Mouse (Mus musculus) cerebellum, adult 9-10 months (tissue): ENCODE measurements around the gene Sh2d6.
"Not testable (repeated sequence)": the region's sequence is repeated elsewhere in the genome, so short reads cannot be mapped to it uniquely, and the experiment has no call there.

Source experiments
- DNase-seq: peaks from one replicate; pipeline ENCODE4 v3.0.0; 2022

Sh2d6 gene

DNA sequence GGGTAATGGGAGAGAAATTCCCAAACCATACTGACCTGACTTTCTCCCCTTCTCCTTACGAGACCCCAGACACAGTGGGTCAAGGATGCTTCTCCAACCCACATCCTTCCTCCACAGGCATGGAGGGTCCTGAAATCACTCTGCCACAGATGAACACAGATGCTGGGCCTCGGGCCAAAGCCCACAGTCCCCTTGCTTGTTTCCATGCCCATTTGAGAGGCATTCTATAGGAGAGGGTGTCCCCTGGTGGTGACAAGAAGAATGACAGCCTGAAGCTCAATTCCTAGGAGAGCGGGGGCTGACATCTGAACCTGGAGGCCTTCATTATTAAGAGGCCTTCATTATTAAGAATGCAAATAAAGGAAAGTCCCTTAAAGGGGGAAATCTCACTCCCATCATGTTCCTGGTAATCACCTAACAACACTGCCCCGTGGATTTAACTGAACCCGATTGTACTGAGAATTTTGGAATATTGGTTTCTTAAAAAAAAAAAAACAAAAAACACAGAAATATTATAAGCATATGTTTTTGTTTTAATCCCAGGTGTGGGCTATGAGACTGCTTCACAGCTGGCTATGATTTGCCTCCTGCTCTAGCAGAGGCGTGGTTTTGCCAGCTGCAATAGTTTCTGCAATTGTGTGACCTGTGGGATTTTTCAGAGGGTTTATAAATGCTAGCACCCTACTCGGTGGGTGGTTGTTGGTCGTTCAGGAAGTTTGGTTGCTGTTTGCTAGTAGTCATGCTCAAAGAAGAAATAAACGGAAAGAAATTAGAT lies 12.7 kb upstream of the Sh2d6 start:
- peak; percentile 80 for DNase-seq

DNA sequence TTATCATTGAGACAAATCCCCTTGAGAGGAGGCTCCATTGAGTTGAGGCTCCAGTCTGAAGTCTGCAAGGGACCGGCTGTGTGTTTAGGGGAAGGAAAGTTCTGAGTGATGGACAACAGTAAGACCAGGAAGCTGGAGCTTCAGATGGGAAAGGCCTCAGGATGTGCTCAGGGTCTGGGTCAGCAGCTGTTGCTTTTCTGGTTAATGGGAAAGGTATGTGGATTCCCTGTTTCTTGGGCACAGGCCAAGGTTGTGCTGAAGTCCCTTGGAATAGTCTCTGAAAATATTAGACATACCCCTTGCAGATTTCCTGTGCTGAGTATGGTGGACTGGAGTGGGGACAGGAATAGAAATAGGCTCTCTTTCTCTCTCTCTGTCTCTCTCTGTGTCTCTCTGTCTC lies 12.0 kb upstream of the Sh2d6 start:
- not testable (repeated sequence) for DNase-seq

DNA sequence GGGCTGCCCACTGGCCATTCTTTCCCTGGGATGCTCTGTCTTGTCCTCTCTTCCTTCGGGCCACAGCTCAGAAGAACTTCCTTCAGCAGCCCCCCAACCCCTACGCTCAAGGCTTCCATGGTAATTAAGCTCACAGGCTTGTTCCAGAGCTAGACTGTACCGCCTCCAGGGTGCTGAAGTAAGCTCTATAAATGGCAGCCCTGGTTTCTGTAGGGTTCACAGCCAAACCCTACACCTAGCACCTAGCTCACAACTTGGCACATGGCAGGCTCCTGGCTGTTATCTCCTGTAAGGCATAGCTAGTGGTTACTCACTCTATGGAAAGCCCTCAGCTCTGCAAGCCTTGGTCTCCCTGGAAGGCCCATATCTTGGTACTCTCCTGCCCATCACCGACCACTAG lies 11.1 kb upstream of the Sh2d6 start:
- no peak for DNase-seq

DNA sequence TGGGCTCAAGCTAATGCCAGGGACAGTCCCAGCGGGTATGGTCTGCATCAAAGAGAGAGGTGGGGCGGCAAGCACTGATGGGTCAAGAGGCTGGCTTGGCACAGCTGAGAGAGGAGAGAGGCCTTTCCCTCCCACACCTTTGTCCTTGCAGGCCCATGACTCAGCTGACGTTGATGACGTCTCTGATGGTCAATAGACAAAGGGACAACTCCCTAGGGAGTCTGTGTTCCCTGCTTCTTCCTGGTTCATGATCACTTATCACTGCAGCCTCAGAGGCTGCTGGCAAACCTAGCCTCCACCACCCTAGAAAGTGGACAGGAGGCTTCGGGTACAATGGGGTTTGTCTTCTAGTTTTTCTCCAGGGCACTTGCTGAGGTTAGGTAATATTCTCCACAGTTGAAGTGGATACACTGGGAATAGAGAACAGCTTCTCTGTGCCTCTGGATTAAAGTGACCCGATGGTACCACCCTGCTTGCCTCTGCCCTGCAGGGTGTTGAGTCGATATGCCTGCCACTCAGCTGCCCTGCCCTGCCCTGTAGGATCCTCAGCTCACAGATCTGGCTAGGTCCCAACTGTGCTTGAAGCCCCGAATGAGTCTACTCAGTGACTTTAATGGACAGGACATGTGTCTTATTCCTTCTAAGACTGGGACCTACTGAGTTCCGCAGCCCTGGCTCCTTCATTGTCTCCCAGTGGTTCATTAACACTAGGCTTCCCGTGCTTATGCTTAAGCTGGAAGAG lies 7.1 kb upstream of the Sh2d6 start:
- no peak for DNase-seq

DNA sequence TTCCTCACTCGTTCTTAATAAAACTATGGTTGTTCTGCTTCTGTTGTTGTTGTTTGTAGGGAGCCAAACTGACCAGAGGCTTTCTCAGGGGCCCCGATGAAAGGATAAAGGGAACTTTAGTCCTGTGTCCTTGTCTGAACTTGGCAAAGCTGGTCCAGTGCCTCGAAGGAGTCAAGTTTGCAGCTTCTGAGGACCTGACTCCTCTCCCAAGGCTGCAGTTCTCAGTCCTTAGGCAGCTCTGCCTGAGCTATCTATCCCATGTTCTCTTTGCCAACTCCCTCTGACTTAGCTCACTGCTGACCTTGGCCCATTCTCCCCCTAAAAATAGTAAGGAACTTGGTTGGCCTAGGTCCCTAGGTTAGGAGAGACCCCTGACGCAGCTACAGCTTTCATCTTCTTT lies 5.6 kb upstream of the Sh2d6 start:
- no peak for DNase-seq

DNA sequence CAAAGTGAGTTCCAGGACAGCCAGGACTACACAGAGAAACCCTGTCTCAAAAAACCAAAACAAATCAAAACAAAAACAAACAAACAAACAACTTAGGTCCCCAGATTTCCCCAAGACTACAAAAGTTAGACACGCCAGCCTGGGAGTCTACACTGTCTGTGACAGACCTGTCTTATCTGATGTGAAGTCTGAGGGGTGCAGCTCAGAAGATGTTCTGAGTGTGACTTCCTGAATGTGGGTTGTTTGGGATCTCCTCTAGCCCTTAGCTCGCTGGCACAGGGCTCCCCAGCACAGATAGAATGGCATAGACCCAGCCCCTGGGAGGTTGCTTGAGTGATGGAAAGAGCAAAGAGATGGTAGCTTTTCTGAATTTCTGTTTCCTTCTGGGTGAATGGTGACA lies 2.7 kb upstream of the Sh2d6 start:
- no peak for DNase-seq

DNA sequence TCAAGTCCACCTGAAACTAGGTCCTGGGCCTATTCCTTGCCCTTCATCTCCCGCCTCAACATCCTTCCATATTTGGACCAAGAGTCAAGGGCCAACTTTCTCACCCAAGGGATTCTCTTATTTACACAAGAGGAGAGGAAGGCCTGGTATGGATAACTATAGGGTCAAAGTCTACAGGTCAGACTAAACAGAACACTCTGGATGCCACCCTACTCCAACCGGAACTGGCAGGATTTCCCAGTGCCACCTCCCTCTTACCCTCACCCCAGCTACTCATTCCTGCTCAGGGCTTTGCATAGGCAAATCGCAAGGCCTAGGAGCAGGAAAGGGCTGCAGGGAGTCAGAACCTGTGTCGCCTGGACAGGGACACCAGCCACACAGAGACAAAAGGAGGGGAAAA lies 1.7 kb upstream of the Sh2d6 start:
- DNase-seq, result no peak

DNA sequence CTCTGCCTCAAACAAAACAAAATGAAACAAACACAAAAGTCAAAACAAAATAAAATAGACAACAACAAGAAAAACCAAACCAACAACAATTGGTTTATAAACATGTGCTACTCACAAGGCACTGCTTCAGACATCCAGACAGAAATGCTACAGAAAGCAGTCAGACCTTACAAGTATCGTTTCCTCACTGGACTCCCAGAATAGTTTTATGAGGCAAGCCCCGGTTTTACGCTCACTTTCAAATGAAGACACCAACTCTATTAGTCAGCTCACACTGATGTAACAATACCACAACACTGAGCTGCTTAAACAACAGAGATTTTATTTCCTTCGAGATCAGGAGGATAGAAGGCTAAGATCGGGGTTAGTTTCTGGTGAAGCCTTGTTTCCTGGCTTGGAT lies 781 bp upstream of the Sh2d6 start:
- DNase-seq, result no peak

DNA sequence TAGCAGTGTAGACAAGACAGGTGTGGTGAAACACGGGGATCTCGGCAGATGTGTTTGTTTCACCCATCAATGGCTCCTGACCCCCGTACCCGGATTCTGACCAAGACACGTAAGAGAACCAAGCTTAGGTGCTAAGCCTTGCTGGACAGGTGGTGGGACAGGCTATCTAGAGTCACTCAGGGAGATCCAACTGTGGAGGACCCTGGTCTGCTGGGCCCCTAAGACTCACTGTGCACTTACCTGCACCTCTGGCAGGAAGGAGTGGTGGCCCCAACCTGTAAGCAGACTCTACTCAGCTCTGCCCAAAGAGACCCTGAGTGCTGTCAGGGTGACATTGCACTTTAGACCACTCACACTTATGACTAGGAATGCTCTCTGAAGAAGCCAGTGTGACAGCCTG lies 603 bp downstream of the Sh2d6 start:
- no peak for DNase-seq

DNA sequence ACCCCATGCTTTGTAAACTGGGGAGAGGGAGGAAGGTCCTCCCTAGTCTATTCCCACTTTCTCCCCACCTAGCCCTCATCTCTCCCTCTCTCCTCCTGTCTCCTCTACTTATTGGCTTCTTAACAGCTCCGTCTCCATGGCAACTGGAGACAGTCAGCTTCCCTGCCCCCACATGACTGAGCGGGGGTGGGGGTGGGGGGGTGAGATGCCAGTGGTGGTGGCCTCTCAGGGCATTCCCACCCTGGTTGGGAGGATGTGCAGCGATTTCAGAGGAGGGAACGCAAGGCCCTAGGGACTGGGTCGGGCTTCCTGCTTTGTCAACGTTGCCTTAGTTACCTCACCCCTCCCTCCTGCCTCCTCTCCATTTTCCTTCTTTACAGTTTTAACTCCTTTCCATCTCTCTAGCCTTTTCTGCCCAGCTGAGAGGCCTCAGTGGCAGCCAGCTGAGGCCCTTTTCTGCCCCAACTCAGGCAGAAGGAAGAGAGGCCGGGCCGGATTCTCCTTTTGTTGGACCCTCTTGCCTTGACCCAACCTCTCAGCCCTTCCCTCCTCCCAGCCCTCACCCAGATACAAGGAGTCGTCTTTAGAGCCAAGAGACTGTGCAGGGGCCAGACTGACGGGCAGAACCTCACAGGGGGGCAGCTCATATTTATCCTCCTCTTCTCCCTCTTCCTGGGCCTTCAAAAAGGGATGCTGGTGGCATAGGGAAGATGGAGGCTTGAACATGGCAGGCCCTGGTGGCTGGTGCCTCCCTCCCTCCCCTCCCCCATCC lies 1.4 kb downstream of the Sh2d6 start:
- no peak for DNase-seq

DNA sequence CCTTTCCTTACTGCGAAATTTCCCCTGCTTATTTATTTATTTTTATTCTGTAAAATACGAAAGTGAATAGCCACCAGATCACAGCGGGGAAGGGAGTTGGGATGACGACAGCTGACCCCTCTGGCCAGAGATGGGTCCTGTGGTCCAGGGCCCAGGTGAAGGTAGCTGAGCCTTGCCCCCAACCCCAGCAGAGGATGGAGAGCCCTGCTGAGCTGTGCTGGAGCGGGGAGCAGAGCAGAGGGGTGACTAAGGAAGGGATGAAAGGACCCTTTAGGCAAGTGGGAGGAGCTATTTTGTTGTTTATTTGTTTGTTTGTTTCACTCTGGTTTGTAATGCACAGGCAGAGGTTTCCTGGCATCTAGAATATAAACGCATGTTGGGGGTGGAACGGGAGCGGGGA lies 2.2 kb downstream of the Sh2d6 start:
- DNase-seq, result no peak

DNA sequence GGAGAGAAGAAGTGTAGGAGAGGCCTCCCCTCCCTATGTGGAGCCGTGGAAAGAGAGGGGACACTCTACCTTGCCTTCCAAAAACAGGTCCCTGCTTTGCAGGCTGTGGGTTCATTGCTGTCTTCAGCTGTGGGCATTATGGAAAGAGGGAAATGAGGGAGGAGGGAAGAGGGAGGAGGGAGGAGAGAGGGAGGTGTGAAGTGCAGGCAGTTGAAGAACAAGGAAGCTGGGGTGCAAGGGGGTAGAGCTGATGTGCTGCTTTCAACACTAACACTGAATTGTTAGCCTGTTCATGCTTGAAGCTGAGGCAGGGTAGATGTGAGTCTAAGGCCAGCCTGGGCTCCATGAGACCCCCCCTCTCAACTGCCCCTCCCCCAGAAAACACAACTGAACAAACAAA lies 2.7 kb downstream of the Sh2d6 start:
- DNase-seq, result no peak

DNA sequence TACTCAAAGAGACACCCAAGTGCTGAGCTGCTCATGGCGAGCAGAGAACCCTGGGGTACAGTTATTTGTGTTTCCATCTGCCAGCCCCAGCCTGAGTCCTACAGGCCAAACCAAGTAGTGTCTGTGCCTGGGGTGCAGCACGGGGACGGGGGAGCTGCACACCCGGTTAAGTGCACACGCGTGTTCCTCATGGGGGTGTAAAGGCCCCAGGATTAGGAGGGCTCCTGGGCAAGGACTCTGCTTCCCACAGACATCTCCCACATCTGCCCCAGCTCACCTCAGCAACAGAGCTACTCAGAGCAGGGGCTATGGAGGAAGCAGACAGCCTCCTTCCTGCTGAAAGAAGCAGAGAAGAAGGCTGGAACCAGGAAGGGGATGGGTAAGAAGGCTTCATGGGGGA lies 5.9 kb downstream of the Sh2d6 start:
- no peak for DNase-seq

DNA sequence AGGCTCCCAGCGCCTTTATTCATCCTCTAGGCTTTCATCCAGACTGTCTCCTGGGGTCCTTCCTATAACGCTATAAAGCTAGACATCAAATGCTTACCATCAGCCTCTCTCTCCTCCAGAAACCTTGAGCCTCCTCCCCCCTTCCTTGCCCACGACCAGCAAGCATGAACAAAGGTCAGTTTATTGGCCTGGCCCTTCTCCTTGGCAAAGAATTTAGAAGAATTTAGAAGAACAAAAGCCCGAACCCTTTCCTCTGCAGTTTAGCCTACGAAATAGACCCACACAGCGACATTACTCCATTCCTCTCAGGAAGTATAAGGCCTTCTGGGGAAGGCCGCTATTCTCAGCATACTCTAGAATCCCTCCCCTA lies 8.5 kb downstream of the Sh2d6 start:
- no peak for DNase-seq

DNA sequence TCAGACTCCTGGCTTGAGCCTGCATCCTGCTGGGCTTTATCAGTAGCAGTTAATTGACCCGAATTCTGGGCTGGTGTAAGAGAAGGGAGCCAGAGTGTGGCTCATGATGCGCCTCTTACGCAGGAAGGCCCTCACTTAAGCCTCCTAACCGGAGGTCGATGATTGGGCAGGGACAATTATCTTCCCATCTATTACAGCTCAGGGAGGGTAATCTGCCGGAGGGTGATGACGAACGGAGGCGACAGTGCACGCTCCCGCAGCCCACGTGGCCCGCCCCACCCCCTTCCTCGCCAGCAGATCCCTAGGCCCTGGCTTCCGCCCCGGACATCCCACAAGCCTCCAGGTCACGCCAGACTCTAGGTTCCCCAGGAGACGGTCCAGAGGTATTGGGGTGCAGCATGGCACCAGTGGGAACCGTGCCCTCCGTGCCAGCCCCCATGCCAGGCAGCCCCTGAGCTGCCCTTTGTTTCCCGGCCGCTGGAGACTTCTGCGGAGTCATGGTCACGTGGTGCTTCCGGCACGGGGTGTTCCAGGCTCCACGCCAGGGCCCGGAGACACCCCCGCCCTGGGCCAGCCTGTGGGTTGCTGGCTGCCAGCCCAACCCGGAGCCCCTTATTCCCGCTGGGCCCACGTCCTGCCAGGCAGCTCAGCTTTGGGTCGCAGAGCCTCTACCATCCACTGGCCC lies 9.0 kb downstream of the Sh2d6 start:
- peak; percentile 85 for DNase-seq

DNA sequence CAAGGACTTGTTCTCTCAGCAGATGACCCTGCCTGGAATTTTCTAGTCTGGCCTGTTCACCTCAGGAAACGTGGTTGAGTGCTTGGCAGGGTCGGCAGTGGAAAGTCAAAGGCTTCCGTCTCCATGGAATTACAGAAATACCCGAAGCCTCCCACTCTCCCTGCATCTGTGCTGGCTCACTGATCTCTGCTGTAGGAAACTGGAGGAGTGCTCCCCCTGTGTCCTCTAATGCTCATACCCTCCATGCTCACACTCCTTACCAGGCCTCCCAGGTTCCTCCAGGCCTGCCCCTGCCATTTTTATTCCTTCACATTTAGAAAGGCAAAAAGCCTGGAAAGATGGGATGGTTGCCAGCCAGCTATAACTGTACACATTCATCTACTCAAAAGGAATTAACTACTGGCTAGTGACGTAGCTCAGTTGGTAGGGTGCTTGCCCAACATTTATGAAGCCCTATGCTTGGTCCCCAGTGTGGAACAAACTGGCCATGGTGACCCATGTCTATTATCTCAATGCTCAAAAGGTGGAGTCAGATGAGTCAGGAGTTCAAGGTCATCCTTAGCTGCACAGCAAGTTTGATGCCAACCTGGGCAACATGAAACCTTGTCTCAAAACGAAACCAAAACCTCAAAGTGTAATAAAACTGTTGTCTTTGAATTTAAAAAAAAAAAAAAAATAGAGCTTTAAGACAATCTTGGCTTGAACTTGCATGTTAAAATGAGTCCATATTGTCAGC lies 10.7 kb downstream of the Sh2d6 start:
- peak; percentile 15 for DNase-seq

DNA sequence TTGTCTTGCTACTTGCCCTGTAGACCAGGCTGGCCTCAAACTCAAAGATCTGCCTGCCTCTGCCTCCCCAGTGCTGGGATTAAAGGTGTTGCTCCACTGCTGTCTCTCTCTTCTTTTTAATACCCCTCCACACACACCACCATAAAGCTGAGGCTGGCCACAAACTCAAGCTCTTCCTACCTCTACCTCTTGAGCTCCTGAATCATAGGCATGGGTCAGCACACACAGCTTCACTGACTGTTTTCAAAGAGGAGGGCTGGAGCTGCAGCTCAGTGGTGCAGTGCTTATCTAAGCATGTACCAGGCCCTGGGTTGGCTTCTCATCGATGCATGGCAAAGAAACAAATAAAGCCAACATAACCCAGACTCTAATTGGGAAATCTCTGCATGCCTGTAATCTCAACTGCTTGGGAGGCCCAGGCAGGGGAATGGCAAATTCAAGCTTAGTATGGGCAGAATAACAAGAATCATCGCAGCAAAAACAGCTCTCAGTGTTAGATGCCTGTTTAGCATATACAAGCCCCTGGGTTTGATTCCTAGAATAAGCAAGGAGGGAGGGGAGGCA lies 11.6 kb downstream of the Sh2d6 start:
- no peak for DNase-seq

DNA sequence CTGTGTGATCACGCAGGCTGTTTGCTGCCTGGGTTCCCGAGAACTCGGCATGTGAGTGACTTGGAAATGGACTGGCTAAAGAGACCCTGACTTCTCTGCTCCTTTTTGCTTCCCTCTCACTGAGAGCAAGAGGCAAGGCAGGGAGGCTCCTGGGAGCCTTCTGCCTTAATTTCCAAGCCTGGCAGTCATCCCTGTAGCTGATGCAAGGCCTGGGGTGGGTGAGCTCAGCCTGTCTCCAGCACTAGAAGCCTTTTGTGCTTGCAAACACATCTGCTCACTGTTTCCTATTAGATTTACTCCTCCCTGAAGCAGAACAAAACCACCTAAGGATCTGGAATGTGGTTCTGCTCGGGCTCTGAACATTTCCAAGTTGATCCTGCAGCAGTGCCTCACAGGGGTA lies 12.9 kb downstream of the Sh2d6 start:
- DNase-seq, result no peak

DNA sequence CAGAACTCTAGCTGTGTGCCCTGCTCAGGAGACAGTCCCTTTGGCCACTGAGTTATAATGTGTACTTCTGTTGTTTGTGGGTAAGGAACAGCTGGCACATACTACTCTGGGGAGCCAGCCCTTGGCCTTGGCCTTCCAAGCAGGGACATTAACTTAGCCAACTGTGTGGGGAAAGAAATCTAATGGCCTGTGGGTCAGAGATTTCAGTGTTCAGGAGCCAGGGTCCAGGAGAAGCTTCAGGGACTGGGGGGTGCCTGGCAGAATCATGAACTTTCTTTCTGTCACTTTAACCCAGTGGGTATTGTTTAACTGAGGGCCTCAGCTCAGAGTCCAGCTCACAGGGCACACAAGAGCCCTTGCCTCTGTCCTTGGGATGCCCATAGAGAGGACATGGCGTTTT lies 15.4 kb downstream of the Sh2d6 start:
- no peak for DNase-seq

DNA sequence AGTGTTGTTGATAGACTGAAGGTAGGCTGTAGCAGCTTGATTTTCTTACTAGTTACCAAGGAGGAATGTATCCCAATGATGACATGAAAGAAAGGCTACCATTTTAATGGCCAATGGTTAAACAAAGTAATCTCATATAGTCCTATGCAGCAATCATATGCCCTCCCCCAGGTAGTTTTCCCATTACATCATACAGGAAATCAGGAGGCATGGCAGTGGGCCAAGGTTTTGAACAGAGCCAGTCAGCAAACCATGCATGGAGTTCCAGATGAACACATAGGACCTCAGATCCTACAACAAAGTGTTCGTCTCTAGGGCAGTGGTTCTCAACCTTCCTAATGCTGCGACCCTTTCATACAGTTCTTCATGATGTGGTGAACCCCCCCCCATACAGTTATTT lies 17.6 kb downstream of the Sh2d6 start:
- DNase-seq, result no peak

DNA sequence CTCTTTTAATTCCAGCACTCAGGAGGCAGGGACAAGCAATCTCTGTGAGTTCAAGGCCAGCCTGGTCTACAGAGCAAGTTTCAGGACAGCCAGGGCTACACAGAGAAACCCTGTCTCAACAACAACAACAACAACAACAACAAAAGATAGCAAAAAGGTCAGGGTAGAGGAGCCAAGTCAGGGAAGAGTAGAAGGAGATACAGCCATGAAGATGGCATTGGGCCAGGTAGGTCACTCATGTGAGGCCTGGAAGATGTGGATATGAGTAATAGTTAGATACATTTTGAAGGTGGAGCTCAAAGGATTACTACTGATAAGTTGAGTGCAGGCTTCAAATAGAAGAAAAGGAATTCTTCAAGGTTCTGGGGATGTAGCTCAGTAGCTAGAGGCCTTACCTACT lies 18.2 kb downstream of the Sh2d6 start:
- no peak for DNase-seq

DNA sequence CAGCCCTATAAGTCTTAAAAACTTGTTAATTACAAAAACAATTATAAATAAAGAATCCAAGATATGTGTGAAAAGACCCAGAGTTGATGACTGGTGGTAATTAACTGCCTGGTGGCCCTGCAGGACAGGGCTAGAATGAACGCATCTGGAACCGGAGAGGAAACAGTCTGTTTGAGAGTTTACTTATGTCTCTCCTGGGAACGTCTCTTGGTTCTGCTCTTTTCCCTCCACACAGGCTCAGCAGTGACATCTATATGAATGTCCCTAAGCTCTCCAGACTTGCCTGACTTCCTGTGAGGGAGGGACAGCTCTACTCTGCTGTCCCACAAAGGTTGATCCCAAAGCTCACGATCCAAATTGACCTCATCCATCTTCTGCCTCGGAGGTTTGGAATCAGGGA lies 22.6 kb downstream of the Sh2d6 start:
- DNase-seq, result no peak
